Mouse (Mus musculus) CD4-positive helper T cell, adult 2 months (primary cell): ENCODE results near the gene Dnhd1.
A peak's percentile ranks its signal among the peaks of the same experiment; 100 is the strongest.

Experiments used
- DNase-seq: peaks from one replicate; pipeline ENCODE4 v3.0.0-alpha.2; 2012; ENCODE audit warnings: low read depth, missing footprints, low spot score

The Dnhd1 gene

DNA sequence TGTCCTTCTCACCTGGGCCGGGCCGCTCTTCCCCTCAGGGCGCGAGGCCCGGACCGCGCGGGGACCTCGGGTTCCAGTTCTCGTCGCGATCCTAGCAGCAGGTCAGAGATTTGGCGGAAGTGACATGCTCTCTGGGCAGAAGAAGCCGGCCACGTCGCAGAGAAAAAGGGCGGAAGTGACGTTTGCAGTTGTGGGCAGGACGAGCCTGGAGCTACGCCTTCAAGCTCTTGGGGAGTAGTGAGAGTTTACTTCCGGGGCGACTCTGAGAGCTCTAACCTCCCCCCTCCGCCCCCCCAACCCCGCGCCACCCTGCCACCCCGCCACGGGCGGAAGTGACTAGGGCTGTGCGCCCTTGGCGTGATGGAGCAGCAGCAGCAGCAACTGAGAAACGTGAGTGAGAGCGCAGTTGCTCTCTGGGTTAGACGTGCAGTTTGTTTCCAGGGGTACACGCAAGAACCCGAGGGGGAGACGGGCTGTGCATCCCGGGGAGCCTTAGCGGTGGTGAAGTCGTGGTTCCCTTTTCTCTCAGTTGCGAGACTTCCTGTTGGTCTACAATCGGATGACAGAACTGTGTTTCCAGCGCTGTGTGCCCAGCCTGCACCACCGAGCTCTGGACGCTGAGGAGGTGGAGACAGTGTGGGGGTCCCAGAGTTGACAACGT lies 10.3 kb upstream of the Dnhd1 start, which contains the start of the genes Arfip2 and Gm45799:
Gene Arfip2 (minus strand): TSS at position 184 of the 661 bp plus-strand sequence.
Gene Gm45799 (plus strand): TSS at position 320 of the 661 bp plus-strand sequence.
- peak; percentile 98 for DNase-seq

DNA sequence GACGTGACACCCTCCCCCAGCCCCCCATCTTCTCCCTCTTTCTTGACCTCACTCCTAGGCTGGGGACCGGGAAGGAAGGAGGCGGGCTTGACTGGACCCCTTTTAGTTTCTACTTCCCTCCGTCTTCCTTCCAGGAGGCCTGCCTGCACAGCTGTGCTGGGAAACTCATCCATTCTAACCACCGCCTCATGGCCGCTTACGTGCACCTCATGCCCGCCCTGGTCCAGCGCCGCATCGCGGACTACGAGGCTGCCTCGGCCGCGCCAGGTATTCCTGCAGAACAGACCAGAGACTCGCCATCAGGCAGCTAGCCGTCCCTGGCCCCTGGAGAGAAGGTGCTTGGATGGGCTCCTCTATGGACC lies 9.8 kb upstream of the Dnhd1 start:
- no peak for DNase-seq

- no peak for DNase-seq
These were observed 8.7 kb upstream of the Dnhd1 start for GRCm38 (mm10) chr7:105641936-105642335.

DNA sequence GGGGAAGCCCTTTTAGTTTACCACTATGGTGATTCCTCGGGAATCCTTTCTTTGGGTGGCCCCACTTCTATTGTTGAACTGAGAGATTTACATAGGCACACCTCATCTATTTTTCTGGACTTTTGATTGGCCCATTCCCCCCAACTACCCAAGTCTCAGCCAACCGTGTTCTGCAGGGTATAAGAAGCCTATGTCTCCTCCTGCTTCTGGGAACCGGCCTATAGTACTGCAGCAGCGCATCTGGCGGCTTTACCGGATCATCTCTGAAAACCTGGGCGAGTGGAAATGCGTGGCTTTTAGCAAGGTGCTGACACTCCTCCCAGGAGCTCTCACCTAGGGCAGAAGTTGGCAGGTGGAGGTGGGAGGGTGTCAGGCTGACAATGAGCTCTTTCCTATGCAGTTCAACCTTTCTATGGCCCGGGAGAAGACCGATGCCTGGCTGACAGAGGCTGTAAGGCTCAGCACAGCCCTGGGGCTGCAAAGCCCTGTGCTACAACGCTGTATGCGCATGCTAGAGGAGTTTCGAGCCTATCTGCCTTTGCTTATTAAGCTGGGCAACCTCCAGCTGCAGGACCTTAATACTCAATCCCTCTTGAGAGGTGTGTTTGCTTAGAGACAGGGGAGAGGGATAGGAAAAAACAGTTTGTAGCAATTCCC lies 35.0 kb downstream of the Dnhd1 start:
- DNase-seq = no peak

GRCm38 (mm10) chr7:105690875-105691274 lies 40.2 kb downstream of the Dnhd1 start:
- DNase-seq = no peak

GRCm38 (mm10) chr7:105703184-105703583 lies 52.6 kb downstream of the Dnhd1 start:
- no peak for DNase-seq

DNA sequence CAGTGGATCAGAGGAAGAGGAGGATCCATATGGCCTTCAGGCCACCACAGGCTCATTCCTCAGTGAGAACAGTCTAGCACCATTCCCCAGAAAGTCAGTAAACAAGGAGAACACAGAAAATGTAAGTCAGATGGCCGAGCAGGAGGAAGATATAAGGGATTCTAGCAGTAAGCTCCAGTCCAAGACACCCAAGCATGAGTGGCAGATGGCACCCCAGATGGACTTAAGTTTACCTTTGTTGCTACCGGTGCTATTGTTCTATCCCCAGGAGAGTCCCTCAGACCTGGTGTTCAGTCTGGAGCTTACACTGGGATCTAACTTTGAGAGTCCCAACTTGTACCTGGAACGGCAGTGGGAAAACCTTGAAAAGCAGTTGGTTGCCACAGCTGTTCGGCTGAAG lies 53.2 kb downstream of the Dnhd1 start:
- DNase-seq = no peak

- no peak for DNase-seq
These were observed 58.1 kb downstream of the Dnhd1 start for GRCm38 (mm10) chr7:105708733-105709132.

DNA sequence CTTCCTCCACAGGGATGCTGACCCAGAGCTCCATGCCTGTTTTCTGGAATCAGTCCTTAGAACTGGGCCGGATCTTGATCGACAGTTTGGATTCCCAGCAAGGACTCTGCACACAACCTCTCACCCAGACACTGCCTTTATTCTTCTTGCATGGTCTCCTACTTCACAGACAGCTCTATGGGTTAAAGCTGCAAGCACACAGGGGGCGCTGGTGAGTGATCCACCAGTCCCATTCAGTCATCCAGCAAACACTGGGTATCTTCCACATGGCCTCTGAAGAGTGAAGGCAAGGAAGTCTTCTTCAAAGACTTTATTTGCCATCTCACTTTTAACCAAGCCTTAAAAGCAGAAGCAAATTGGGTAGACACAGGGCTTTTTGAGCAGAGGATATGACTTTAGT lies 64.7 kb downstream of the Dnhd1 start:
- peak; percentile 16 for DNase-seq

GRCm38 (mm10) chr7:105721916-105722315 lies 71.3 kb downstream of the Dnhd1 start:
- DNase-seq = no peak

GRCm38 (mm10) chr7:105726144-105726979 lies 75.7 kb downstream of the Dnhd1 start:
- peak; percentile 67 for DNase-seq

DNA sequence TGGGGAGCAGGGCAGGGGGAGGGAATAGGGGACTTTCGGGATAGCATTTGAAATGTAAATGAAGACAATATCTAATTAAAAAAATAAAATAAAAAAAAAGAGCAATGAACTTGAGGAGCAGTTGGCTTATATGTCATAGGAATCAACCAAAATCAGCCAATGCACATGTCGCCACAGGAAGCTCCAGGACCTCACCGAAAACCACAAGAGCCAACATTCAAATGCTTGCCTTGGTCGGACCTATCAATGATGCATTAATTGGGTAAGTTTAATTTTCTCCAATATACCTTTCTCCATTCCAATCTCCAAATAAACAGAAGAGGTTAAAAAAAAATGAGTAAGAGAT lies 76.3 kb downstream of the Dnhd1 start:
- DNase-seq = no peak

- no peak for DNase-seq
These were observed 78.2 kb downstream of the Dnhd1 start for GRCm38 (mm10) chr7:105728701-105729428.

DNA sequence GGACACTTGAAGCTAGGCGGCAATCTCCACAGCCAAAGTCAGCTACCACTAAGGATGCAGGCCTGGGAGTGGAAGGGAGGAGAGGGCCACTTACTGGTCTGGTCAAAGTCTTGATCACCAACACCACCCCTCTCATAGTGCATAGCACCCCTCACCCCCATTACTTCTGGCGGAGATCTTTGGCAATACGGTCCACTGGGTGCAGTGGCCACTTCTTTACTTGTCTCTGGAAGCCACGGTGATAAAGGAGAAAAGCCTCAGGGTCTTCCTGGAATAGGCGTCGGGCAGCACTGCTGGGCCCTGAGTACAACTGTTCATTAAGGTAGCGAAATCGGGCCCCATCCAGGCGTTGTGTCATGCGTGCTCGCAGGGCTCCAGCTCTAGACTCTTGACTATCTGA lies 83.2 kb downstream of the Dnhd1 start:
- no peak for DNase-seq

- DNase-seq = no peak
These were observed 84.2 kb downstream of the Dnhd1 start for GRCm38 (mm10) chr7:105734826-105735225.

- DNase-seq = peak; percentile 19
These were observed 84.8 kb downstream of the Dnhd1 start for GRCm38 (mm10) chr7:105735464-105735863.

DNA sequence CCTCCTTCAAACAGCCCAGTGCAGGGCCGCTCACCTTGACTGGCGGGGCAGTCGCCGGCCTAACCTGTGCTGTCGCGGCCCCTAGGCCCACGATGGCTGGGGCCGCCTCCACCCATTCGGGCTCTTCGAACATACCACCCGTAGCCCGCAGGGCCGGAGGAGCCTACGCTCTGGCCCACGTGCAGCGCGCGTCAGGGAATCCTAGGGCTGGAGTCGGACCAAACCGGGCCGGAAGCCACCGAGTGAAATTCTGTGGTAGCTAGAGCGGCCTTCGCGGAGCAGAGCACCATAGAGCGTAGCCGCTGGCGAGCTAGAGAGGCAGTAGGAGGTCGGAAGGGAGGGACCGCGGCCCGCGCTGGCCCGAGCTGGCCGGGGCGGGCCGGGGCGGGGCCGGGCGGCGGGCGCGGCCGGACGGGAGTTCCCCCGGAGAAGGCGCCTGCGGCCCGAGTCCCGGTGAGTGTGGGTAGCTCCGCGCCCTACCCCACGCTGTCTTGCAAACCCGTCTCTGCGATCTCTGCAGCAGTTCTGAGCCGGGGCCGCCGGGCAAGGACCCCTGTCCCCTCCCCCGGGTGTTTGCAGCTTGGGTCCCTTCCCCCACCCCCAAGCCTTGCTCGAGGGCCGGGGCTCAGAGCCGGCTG lies 85.8 kb downstream of the Dnhd1 start, which contains the start of gene Ilk:
Gene Ilk (plus strand): TSS at position 329 of the 638 bp plus-strand sequence.
- peak; percentile 90 for DNase-seq

DNA sequence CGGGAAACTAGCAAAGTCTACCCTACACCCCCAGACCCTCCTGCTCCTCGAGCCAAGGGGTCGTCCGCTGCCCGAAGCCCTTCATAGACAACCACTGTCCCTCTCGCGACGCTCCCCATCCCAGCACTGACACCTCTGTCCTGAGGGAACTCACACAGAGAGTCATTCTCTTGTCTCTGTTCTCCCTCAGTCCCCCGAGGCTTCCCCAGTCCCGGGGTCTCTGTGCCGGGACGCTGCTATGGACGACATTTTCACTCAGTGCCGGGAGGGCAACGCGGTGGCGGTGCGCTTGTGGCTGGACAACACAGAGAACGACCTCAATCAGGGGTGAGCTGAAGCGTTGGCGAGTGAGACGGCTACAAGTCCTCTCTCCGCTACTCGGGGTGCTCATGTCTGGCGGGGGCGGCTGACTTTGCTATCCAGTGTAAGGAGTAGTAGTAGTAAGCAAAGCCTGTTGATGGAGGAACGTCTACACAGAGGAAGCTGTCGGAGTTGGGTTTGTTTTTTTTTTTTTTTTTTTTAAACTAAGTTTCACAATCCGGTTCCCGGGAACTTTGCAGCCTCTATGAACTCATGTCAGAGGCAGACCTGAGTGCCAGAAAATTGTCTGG lies 86.4 kb downstream of the Dnhd1 start, which contains the start of gene Rrp8:
Gene Rrp8 (minus strand): TSS at position 475 of the 611 bp plus-strand sequence.
- peak; percentile 54 for DNase-seq

DNA sequence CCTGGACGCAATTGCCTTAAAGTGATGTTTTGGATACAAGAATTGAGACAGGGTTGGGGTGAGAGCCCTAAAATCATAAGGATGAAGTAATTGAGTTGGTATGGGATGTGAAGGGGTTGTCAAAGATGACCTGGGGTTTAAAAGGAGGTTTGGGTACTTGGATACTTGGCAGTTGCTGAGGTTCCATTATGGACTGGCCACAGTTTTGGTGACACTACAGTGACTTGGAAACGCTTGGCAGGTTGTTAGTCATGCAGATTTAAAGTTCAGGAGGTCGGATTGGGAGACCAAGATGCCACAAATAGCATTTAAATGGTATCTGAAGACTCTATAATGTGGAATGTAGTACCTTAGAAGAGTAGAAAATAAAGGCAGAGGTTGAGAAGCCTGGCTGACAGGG lies 87.0 kb downstream of the Dnhd1 start:
- DNase-seq = no peak

DNA sequence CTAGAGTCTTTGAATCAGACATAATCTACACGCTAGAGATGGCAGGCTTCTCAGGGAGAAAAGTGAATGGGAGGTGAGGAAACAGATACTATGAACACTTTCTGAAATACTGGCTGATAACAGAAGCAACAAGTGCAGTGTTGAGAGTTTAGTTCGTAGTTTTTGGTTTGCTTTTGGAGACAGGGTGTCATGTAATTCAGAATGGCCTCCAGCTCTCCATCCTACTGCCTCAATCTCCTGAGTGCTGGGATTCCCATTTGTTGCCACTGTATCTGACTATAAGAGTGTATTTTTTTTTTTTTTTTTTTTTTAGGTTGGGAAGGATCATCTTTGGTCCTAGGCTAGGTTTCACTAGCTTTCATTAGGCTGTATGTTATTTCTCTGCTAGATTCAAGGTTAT lies 87.7 kb downstream of the Dnhd1 start:
- no peak for DNase-seq

GRCm38 (mm10) chr7:105738948-105739347 lies 88.3 kb downstream of the Dnhd1 start:
- DNase-seq = peak; percentile 17
